Mouse (Mus musculus) B cell, adult 2 months (primary cell): ENCODE data around the gene Opcml.

Experiments used
- DNase-seq, 2 experiments: peaks; one replicate each; pipeline ENCODE4 v3.0.0; 2022

Gene Opcml

DNA sequence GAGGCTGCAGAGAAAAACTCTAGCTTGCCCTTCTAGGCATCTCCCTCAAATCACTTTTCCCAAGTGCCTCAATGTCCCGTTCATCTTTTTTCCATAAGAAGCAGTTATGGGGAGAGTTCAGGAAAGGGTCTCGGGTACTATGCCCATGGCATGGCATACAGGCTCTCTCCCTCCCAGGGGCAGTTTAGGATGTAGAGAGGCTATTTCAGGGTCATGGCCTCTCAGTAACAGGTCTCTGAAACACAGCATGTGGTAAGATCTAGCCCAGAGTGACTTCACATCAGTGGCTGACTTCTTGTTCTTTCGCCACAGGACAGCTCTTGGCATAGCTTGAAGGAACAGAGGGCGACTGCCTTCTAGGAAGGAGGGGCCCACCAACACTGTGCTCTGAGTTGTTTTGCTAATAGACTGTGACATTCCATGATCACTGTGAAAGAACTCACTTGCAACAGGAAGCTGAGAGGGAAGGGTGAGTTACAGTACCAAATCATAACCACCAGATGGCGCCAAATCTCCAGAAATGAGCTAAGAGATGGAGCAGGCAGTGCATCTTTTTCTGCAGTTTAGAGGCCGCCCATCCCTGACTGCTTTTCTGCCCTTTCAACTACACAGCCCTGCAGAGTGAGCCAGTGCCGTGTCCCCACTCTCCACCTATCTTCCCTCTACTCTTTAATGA, 470.6 kb downstream of the Opcml start:
- DNase-seq: peak; percentile 23 to 25

DNA sequence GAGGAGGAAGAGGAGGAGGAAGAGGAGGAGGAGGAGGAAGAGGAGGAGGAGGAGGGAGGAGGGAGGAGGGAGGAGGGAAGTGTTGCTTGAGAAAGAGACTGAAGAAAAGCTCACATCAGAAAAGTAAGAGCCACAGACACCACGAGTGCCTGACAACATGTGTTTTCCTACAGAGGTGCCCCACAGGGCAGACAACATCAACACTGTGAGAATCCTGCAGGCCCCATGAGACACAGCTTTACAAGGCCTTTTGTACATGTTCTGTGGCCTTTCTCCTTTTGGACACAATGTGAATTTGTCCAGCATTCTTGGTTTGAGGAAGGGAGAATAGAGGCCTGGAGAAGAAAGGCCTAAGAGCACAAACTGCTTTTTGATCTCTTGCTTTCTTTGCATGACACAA, 471.4 kb downstream of the Opcml start:
- no peak for DNase-seq

DNA sequence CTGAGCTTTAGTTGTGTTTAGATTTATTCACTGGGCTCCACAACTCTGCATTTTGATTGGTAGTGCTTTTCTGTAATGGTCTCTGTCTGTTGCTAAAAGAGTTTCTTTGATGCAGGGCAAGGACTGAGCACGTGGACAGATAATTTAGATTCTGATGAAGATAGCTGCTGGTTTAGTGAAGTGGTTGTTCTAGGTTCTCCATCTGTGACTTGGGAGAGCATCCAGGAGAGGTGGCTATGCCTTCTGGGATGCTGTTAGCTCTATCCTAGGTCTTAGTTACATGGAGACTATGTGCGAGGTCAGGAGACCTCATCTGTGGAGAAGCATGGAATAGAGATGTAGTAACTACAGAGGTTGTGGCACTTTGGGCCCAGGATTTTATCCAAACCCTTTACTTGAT, 472.3 kb downstream of the Opcml start:
- DNase-seq: no peak

DNA sequence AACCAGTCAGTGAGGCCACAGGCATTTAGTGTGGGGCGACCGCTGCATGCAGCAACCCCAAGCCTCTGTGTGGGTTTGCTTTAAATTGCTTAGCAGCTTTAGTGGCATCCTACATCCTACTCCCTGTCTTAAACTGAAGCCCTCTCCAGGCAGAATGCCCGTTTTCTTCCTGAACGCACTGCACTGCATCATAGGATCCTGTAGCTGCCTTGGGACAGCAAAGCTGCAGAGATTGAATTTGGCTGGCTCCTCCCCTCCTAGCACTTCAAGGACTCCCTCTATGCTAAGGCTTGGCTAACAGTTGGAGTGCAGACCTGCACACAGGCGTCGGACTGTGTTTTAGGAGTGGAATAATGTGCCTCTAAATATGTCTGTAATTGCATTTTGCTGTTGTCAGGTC, 474.2 kb downstream of the Opcml start:
- DNase-seq: no peak

DNA sequence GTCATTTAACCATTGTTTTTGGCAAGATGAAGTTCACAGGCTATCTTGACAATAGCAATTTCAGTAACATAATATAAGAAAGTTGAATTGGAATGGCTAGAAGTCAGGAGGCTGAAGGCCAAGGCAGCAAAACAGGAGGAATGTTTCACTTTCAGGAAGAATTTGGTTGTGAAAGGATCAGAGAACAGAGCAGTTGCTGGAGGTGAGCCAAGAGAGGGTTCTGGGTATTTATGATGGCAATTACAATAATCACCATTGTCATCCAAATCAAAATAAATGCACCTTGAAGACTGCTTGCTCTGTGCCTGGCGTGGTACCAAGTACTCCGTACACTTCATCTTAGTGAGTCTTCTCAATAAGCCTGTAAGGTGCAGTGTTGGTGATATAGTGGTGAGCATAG, 483.2 kb downstream of the Opcml start:
- DNase-seq: no peak

DNA sequence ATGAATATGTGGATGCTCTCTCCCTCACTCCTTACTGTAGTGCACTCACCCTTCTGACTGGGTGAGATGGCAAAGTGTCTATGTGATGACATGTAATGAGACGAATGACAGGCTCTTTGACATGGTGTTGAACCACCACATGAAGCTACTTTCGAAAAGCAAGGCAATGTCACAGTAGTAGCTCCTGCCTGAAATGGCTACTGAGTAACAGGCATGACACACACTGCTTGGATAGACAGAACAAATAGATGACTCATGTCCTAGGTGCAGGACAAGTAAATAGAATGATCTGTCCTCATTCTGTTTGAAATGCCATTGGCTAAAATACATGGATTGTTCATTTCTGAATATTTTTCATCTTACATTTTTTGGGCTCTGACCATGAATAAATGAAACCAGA, 488.0 kb downstream of the Opcml start:
- DNase-seq: no peak

DNA sequence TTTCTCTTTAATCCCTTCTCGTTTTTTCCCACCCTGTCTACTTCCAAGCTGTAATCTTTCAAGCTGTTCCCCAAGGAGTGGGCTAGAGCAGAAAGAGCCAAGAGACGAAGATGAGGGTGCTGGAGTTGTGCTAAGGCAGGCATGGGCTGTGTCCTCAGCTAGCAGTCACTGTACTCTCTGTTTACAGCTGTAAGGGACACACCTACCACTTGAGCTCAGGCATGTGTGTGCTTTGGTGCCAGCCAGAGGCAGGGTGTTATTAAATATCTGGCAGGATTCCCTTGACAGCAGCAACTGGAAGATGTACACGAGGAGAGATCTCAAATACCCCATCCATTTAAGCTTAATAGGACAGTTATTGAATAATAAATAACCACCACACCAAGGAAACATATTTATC, 490.4 kb downstream of the Opcml start:
- DNase-seq: no peak

DNA sequence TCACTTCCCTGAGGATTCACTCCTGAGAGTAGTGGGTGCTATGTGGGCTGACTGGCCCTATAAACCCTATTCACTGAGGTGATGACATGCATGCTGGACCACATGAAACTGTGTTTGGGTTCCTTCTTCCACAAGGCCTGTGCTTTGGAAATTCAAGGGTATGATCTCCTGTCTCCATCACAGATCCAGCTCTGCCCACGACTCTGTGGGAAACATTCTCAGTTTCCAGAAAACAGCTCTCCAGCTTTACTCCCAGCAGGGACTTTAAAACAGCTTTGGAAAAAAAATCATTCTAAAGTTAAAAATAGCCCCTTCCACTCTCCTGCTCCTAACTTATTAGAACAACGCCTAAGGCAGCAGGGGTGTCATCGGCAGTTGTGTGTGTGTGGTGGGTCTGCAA, 491.0 kb downstream of the Opcml start:
- DNase-seq: no peak

DNA sequence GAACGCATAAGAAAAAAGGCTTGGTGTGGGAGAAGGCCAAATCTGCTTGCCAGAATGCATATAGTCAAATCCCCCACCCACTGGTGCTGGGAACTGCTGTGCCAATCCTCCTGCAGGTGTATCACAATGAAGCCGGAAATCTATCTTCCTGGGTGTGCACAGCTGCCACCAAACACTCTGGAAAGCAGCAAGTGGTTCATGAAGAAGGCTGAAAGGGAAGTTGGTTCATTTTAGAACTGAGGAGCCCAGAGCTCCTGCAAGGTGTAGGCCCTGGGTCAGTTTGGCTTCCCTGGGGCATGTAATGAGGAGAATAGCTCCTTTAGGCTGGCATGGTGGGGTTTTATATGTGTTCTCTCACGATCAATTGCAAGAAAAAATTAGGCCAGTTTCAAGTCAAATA, 494.4 kb downstream of the Opcml start:
- no peak for DNase-seq

DNA sequence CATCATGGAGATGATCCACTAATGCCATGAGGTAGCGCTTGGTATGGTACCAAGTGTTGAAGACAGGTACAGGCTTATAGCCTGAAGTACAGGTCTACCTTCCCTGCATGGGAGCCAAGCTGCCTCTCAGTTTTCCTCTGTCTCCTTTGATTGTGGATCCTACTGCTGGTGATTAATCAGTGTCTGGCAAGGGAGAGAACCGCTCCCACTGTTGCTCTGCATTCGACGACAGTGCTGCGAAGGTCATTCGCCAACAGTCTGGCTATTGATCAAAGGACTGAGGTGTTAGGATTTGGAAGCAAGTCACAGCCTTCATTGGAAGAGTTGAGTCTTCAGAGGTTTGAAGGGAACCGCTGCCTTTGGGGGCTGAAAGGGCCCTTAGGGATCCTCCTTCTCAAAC, 495.8 kb downstream of the Opcml start:
- no peak for DNase-seq

DNA sequence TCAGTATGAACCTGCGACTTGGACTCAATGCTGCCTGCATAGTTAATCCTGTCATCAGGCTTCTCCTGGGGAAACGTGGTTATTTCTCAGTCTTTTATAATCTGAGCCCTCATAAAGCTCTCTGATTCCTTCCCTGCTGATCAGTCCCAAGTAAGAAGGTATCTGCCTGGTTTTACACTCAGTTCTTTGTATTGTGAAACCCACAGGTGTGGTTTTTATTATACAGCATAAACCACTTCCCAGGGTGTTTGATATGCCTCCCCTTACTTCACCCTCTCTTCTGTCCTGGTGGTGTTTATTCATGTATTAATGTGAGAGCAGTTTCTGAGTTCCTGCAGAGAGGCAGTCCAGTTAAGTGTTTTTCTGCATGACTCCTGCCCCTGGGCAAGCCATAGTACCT, 496.9 kb downstream of the Opcml start:
- DNase-seq: no peak

DNA sequence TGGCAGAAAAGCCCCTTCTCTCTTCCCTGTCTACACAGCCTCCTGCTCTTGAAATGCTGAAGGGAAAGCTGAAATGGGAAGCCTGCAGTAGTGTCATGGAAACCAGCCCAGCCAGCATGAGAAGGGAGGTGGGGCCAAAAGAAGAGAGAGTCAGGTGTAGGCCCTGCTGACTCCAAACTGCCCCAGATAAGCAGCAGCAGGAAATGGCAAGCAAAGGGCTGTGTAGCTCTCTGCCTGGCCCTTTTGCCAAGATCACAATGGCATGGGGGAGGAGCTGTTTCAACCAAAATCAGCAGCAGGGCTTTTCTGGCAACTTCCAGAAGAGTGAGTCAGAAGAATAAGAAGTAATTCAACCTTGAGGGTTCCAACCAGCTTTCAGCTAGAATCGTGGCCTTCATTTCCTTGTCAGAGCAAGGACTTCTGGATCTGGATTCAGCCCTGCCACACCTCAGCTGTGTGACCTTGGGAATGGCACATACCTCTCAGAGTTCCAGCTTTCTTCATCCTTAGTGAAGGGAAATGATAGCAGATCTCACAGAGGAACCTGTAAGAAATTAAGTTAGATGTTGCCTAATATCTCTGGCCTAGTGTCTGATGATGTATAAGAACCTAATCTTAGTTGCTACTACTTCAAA, 499.2 kb downstream of the Opcml start:
- no peak for DNase-seq

DNA sequence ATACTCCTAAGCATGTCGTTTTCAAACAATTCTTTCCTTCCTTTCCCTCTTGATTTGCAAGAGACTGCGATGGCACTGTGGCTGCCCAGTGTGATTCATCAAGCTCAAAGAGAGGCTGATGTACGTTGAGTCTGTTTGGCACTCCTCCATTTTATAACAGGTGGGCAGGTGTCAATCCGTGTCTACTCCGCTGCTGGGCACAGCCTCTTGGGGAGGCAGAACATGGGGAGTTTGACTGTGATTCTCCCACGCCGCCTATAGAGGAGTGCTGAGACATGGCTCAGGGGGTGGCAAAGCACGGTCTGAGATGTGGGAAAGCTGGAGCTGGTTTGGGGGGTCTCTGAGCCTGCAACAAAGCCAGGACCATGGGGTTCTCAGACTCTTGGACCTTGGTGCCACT, 513.1 kb downstream of the Opcml start:
- no peak for DNase-seq

DNA sequence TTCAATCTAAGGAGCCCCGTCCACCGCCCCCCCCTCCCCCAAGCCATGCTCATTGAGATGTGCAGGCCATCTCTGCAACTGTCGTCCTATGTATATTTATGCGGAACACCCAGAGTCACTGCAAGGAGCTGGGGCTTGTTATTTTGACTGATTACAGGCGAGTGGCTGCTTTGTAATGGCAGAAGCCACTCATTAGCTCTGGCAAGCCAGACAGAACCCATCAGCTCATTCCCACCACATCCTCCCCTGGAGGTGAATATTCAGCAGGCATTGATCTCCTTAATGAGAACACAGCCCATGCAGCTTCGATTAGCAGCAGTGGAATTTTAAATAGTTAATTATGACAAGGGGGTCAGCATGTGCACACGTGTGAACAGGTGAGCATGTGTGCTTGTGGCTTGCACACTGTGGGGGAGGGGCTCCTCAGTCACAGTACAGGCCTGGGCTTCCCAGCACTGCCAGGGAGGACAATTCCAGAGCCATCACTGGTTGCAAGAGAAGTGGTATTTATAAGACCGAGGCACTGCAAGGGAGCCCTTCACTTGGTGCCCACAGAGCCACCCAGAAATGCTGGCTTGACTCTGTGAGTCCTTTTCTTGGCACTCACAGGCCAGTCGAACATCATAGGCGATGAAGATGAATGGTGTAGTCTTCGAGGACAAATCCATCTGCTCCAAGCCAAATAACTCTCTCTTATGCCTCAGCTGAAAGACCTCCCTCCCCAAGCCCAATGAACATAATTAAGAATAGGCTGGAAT, 516.0 kb downstream of the Opcml start:
- no peak for DNase-seq

DNA sequence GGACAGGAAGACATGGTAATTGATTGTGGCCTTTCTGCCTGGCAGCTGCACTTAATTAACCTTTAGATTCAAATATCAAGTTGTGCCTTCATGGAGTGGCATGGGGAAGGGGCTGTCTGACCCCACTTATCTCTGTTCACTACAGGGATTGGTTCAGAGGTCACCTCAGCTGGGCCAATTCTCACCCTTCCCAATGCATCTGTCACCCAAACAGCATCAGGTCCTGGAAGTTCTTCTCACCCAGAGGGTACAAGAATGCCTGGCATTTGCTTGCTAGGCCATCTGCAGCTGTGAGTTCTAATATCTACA, 516.5 kb downstream of the Opcml start:
- DNase-seq: no peak

DNA sequence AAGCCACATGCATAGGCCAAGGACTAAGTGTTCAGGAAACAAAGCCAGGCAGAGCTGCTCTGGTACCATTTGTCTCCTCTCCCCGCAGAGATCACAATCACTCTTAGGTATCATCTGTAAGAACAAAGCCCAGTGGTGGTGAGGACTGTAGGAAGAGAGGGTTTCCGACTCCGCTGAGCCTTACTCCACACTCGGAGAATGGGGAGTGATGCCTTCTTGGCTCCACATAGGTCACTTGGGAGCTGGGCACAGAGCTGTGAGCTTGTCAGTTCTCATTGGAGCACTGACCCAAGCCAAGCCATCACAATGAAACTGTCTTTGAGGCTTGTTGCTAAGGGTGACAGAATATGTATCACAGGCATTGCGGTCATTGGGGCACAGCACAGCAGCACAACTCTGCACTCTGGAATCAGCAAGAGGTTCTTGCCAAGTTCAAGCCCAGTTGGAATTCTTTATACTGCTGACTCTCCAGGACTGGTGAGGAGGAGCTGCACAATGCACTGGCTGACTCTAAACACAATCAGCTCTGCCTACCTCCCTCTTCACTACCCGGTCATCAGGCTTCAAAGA, 517.0 kb downstream of the Opcml start:
- DNase-seq: no peak

DNA sequence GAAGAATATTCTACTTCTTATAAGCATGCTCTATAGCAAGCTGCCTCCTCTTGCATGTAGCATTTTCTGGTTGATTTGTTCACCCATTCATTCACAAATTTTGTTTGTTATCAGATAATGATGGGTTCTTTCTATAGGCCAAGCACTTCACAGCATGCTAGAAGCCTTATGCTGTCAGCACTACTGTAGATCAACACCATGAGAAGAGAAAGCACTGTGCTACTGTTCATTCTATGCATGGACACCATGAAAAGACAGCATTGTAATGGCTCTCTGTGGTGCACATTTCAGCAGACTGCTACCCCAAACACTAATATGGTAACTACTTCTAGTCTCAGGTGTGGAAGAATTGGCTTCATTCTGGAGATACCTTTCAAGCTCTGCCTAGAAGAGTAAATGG, 527.3 kb downstream of the Opcml start:
- no peak for DNase-seq

DNA sequence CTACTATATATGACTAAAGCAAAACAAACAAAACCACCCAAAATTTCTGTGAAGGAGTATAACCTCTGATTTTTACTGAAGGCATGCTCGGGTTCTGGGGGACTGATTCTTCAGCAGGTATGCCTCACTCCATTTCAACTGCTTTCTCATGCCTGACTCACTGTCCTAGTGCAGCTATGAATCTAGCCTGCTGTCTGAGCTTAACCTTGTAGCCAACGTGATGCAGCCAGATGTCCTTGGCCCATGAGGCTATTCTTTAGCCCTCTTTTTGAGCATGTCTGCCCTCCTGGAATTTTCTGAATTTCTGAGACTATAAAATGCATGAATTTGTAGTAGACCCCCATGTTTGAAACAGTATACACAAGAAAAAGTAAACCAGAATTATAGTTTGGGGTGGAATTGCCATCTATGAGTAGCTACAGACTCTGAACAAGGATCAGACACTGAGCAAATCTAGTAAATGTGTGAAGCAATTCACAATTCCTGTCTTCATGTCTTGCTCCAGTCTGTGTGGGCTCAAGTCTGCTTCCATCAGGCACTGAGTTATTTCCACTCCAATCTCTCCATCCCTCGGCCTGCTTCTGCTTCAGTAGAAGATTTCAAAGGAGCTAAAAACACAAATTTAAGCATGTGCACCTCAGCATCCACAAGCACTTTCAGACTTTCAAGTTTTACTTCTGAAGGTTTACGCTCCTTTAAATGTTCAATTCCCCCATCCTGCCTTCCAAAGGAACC, 528.6 kb downstream of the Opcml start:
- DNase-seq: no peak

DNA sequence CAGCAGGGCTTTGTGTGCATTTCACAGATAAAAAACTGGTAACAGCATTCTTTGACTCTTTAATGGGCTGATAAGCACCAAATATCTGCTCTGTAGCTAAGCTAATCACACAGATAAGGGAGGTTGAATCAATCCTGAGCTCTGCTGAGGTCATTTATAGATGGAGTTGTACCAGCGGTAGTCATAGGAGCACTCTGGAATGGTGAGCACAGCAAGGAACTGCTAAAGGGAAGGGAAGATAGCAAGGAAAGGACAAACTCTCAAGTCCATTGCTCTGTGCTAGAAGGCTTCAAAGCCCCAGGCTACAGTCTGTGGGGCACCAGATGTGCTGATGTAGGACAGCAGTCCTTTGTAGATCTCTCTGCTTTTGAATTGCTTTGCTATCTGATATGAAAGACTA, 529.2 kb downstream of the Opcml start:
- no peak for DNase-seq

DNA sequence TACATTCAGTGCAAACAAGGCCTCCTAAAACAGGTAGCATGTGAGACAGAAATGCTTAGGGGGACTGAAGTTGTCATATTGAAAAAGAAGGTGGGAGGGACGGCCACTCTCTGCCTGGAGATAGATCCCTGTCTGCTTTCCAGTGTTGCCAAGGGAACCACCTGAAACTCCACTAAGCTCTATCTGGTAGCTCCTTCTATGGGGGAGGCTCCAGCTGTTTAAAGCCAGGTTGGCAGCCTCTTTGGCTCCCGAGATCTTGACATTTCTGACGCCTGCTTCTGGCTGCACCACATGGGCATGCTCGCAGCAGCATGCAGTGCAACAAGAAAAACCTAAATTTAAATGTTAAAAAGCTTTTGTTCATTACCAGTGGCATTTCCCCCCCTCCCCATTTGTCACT, 537.4 kb downstream of the Opcml start:
- no peak for DNase-seq

DNA sequence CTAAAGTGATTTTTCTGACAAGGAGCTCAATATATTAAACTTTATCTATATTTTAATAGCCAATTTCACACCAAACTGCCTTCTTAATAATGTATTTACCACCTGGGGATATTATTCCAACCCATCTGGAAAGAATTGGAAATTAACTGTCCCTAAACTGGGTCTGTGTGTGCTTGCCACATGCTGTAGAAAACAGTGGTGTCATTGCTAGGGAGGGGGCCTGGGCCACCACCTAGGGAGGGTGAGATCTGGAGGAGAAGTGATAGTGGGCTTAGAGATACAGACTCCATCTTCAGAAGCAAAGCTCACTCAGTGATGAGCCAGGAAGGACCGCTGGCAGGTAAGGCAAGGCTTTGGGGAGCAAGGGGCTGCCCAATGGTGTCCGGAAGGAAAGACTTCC, 537.9 kb downstream of the Opcml start:
- no peak for DNase-seq

DNA sequence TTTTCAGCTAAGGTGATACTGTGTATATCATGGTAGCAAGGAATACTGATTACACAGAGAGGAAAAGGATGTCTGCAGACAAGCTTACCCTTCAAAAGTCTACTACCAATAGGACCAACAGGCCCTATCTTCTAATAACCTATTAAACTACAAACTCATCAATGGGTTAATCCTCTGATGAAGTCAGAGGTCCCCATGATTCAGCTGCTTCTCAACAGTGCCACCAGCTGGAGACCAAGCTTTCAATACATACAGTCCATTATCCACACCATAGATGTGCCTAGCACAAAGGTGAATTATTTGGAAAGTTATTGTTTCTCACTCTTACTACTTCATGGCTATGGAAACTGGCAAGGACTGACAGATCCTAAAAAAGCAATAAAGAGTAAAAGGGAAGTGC, 538.9 kb downstream of the Opcml start:
- no peak for DNase-seq

DNA sequence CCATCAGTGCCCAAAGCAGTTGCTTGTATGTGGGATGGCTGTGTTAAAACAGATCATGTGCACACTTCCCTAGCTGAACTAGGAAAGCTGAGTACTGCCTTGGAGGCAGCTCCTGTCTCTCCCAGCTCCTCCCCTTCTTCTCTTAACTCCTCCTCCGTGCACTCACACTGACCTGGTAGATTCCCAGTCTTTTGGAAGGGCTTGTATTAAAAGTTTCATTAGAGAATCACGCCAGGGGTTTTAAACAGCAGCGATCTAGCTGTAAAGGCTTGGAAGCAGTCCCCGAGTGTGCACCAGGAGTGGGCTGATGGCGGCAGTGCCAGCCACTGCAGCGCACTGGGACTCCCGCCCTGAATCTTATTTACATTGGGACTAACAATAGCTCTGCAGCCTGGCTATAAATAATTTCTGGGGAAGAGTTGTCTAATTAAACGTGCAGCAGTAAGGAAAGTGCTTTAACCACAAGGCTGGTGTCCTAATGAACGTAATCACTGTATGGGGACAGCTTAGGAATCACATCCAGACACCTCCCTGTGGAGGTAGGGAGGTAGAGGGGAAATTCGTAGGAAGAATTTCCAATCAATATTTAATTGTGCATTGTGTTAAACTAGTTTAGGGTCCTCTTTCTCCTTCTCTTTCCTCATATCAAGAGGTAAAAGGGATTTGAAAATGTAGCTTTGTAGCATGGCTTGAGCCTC, 546.1 kb downstream of the Opcml start:
- DNase-seq: no peak
